Mouse (Mus musculus) layer of hippocampus, postnatal 14 days (tissue): ENCODE data around the gene Gm18596. TPM values are rescaled to one million over a fixed set of nuclear protein-coding genes. Genes with fewer than 3 reads are reported as not detected.
"Not testable (repeated sequence)": the region's sequence is repeated elsewhere in the genome, so short reads cannot be mapped to it uniquely, and the experiment has no call there.

Experiments
- DNase-seq, 2 experiments: peaks; one replicate each; pipeline ENCODE4 v3.0.0; 2021 to 2022; ENCODE audit warnings: low spot score in 2 of 2, mixed read lengths in 1 of 2
- total RNA-seq, 2 experiments: library from RNA; stranded (reverse); gene quantifications; 2 replicates each; pipeline ENCODE4 v1.2.3; 2021

The Gm18596 gene
- total RNA-seq, 2 experiments from 2014 or later = not detected

DNA sequence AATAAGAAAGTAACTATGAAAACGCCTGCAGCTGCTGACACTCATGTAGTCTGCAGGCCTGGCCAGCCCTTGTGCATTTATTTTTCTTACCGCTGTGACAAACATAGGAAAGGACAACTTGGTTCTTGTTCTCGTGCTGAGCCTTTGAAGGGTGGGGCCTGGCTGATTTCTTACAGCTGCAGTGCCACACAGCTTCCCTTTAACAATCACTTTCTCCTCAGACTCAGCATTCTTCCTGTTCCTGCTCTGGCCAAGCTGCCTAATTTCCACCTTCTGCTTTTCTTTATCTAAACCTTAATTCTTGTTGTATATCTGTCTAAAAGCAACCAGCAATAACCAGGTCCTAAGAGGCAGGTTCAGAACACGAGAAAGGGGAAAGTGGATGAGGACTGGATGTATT lies 28.7 kb downstream of the Gm18596 start:
- no peak for DNase-seq

DNA sequence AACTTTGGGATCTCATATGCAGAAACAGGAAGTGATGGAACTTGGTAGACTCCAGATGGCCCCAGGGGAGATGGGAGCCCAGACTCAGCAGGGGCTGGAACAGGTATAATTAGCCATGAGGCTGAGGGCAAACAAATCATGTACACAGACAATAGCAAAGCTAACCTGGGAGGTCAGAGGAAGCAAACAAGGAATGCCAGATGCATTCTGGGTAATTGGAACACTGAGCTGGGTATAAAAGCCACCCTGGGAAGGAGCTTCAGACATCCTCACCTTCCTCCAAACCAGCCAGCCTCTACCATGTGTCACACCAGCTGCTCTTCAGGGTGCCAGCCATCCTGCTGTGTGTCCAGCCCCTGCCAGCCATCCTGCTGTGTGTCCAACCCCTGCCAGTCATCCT lies 31.3 kb downstream of the Gm18596 start, which contains the start of gene Gm10024:
Gm10024 (plus strand) TSS at position 301 of the 400 bp plus-strand sequence.
- DNase-seq = not testable (repeated sequence)

DNA sequence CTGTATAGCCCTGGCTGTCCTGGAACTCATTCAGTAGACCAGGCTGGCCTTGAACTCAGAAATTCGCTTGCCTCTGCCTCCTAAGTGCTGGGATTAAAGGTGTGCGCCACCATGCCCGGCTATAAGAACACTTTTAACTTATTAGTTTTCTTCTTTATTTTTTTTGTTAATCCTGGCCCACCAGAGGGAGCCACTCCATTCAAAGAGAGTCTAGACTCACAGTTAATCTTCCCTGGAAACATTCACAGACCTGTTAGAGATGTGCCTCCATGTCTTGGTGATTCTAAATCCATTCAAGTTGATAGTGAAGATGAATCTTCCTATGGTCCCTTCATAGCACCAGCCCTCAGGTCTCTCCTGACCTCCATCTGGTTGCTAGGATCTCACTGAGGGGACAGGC lies 32.6 kb downstream of the Gm18596 start:
- DNase-seq = no peak

DNA sequence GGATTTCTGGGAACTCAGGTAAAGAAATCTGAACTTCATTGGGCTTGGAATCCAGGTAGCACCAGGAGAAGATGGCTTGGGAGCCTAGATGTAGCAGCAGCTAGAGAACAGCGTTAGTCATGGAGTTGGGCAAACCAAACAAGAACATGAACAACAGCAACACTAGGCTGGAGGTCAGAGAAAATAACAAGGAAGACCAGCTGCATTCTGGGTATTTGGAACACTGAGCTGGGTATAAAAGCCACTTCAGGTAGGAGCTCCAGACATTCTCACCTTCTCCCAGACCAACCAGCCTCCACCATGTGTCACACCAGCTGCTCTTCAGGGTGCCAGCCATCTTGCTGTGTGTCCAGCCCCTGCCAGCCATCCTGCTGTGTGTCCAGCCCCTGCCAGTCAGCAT lies 36.1 kb downstream of the Gm18596 start, which contains the start of gene Gm10272:
Gm10272 (plus strand) TSS at position 301 of the 400 bp plus-strand sequence.
- DNase-seq = no peak

DNA sequence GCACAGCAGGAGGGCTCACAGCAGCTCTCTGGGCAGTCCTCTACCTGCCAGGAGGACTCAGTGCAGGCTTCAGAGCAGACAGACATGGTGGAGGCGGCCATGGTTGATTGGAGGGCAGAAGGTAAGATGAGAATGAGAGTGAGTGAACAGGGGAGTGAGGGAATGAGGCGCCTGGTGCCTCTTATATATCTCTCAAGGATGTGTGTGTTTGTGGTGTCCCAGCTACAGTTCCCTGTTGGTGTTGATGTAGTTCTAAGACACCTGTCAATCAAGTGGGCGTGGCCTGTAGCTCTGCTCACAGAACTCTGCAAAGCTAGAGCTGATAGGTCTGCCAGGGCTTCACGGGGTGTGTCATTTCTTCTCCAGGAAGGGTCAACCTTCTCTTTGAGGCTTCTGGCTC lies 45.3 kb downstream of the Gm18596 start, which contains the start of gene Gm9508:
Gm9508 (minus strand) TSS at position 101 of the 400 bp plus-strand sequence.
- no peak for DNase-seq

Other genes starting within 250 kb of the Gm18596 start
- gene Fam207a, start 226.9 kb downstream of the Gm18596 start, total RNA-seq = 10 to 100 TPM; 32.3 to 34.9 TPM
- 1 to 10 TPM; 2.2 to 3.1 TPM for gene Itgb2, start 212.4 kb downstream of the Gm18596 start, total RNA-seq
- gene Pttg1ip, start 160.9 kb downstream of the Gm18596 start, total RNA-seq = 10 to 100 TPM; 77.4 to 79.9 TPM
- gene Sumo3, start 136.5 kb downstream of the Gm18596 start, total RNA-seq = 100 to 1,000 TPM; 116 to 134 TPM
- gene Gm49325, start 136.4 kb downstream of the Gm18596 start, total RNA-seq = 10 to 100 TPM; 12.6 to 19.9 TPM
- gene Ube2g2, start 120.4 kb downstream of the Gm18596 start, total RNA-seq = 10 to 100 TPM; 63.9 to 69.0 TPM
- under 1 TPM in 1 of 2 experiments, not detected in 1; 0.14 TPM for gene Tspear, start 56.1 kb downstream of the Gm18596 start, total RNA-seq
- not detected for gene Gm19402, start 51.9 kb downstream of the Gm18596 start, total RNA-seq
- not detected for gene Gm9508, start 45.4 kb downstream of the Gm18596 start, total RNA-seq
- not detected for gene Gm10272, start 36.0 kb downstream of the Gm18596 start, total RNA-seq
- not detected for gene Gm10024, start 31.2 kb downstream of the Gm18596 start, total RNA-seq
- not detected for gene Gm10142, start 26.8 kb downstream of the Gm18596 start, total RNA-seq
- not detected for gene Krtap12-1, start 22.0 kb downstream of the Gm18596 start, total RNA-seq
- gene Gm10100, start 16.2 kb downstream of the Gm18596 start, total RNA-seq = not detected
- not detected for gene Gm9736, start 8.7 kb upstream of the Gm18596 start, total RNA-seq
- not detected for gene Gm3233, start 17.0 kb upstream of the Gm18596 start, total RNA-seq
- gene Gm3238, start 28.7 kb upstream of the Gm18596 start, total RNA-seq = not detected
- not detected for gene Gm7138, start 34.3 kb upstream of the Gm18596 start, total RNA-seq
- gene Gm3250, start 39.9 kb upstream of the Gm18596 start, total RNA-seq = not detected
- not detected for gene Gm7137, start 45.6 kb upstream of the Gm18596 start, total RNA-seq
- gene Gm9639, start 52.4 kb upstream of the Gm18596 start, total RNA-seq = not detected
- gene Gm19668, start 56.5 kb upstream of the Gm18596 start, total RNA-seq = not detected
- gene Gm9507, start 69.2 kb upstream of the Gm18596 start, total RNA-seq = not detected
- gene Gm2696, start 72.0 kb upstream of the Gm18596 start, total RNA-seq = not detected
- not detected for gene Krtap10-4, start 84.5 kb upstream of the Gm18596 start, total RNA-seq
- gene Krtap10-10, start 93.3 kb upstream of the Gm18596 start, total RNA-seq = not detected
- gene Gm36176, start 104.2 kb upstream of the Gm18596 start, total RNA-seq = not detected
- not detected for gene Gm10318, start 110.2 kb upstream of the Gm18596 start, total RNA-seq
- not detected for gene Gm3285, start 119.3 kb upstream of the Gm18596 start, total RNA-seq
- 10 to 100 TPM; 10.4 to 10.8 TPM for gene Lrrc3, start 159.9 kb upstream of the Gm18596 start, total RNA-seq
- gene Trpm2, start 227.9 kb upstream of the Gm18596 start, total RNA-seq = 10 to 100 TPM; 31.3 to 32.6 TPM
- 10 to 100 TPM; 35.2 to 37.4 TPM for gene 1810043G02Rik, start 235.9 kb upstream of the Gm18596 start, total RNA-seq